ENCODE assay signal across 17 mouse cellular contexts in the genomic region with DNA sequence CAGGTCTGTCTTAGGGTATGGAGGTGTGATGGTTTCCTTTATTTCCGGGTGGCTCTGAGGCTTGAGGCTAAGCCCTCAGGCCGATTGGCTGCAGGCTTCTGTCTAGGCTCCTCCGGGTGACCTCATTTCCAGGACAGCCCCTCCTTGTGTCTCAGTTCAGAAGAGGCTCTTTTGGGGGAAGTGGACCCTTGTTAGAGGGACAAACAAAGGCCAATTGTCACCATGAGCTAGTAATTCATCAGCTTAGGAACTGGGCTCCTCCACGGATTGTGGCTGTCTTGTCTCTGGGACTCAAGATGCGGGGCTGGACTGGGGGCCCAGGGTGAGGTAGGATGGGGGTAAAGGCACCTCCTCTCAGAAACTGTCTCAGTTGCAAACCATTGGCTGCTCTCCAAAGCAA. TPM values are rescaled to one million over a fixed set of nuclear protein-coding genes. Genes with fewer than 3 reads are reported as not detected.
A peak's percentile ranks its signal among the peaks of the same experiment; 100 is the strongest.
DNase-seq lines count a peak whose midpoint lies in the region; ATAC-seq lines count a peak whose summit lies in the region.
"Had no signal": no experiment of that assay in that cellular context is flagged by ENCODE, and none has a peak within 500 bp of the region (broad histone marks: within the 10 kb centered on the region; RNA-seq: fewer than 3 reads in every experiment).

No protein-coding gene starts in this region.

- H3K4me3 ChIP-seq in forebrain, embryonic 10.5 days: no peak overlapping the region
- no peak overlapping the region for H3K4me3 ChIP-seq in forebrain, embryonic 15.5 days
- H3K4me3 ChIP-seq in intestine, embryonic 16.5 days (ENCODE audit: low read length): no peak overlapping the region
- no peak overlapping the region for H3K4me3 ChIP-seq in intestine, embryonic 15.5 days (replicated peaks)
- H3K4me3 ChIP-seq in neural tube, embryonic 13.5 days: no peak overlapping the region
- H3K4me3 ChIP-seq in neural tube, embryonic 15.5 days (replicated peaks): no peak overlapping the region
- H3K4me3 ChIP-seq: liver, embryonic 15.5 days had no signal

- WGBS in forebrain, embryonic 10.5 days: 32% methylated on average over 5 of the region's 5 CpGs
- WGBS in forebrain, embryonic 15.5 days: 16% methylated on average over 5 of the region's 5 CpGs
- 39% methylated on average over 5 of the region's 5 CpGs for WGBS in intestine, embryonic 16.5 days
- WGBS in intestine, embryonic 15.5 days: 43% methylated on average over 5 of the region's 5 CpGs
- 17% methylated on average over 5 of the region's 5 CpGs for WGBS in neural tube, embryonic 13.5 days
- WGBS in neural tube, embryonic 15.5 days: 24% methylated on average over 5 of the region's 5 CpGs

- ATAC-seq in forebrain, embryonic 15.5 days (replicated peaks): no peak
- ATAC-seq in intestine, embryonic 16.5 days: no peak
- ATAC-seq in intestine, embryonic 15.5 days: no peak
- ATAC-seq in neural tube, embryonic 13.5 days (ENCODE audit: low read depth): peak; percentile 5; the same call in 1 of the 2 replicates
- no peak for ATAC-seq in neural tube, embryonic 15.5 days (ENCODE audit: low FRiP score)
- ATAC-seq: forebrain, postnatal 0 days had no signal

- no peak overlapping the region for H3K9ac ChIP-seq in forebrain, embryonic 15.5 days (replicated peaks)
- H3K9ac ChIP-seq in intestine, embryonic 16.5 days (ENCODE audit: low read depth, low read length): no peak overlapping the region
- H3K9ac ChIP-seq in intestine, embryonic 15.5 days: no peak overlapping the region
- no peak overlapping the region for H3K9ac ChIP-seq in neural tube, embryonic 13.5 days
- H3K9ac ChIP-seq in neural tube, embryonic 15.5 days (replicated peaks): no peak overlapping the region
- H3K9ac ChIP-seq: forebrain, postnatal 0 days; liver, embryonic 15.5 days had no signal

- no peak for DNase-seq in forebrain, embryonic 10.5 days (ENCODE audit: extremely low spot score, low spot score)
- DNase-seq in right cerebral cortex, postnatal 25 days: no peak
- DNase-seq in spleen, postnatal 10 days (ENCODE audit: low spot score in 2 of 2): no peak
- DNase-seq: adrenal gland, postnatal 14 days; cerebellum, adult 11 months; cerebellum, postnatal 14 days; forebrain, postnatal 0 days; heart, postnatal 10 days; lung, postnatal 36 days; thymus, adult 2 months had no signal

- peaks cover 37% of the 10 kb centered on the region for H3K4me1 ChIP-seq in forebrain, embryonic 10.5 days
- peaks cover 14% of the 10 kb centered on the region for H3K4me1 ChIP-seq in forebrain, embryonic 15.5 days
- peaks cover 47% of the 10 kb centered on the region for H3K4me1 ChIP-seq in intestine, embryonic 16.5 days (ENCODE audit: control insufficient read depth, insufficient read depth, low read length)
- peaks cover 48% of the 10 kb centered on the region for H3K4me1 ChIP-seq in intestine, embryonic 15.5 days (replicated peaks)
- H3K4me1 ChIP-seq in neural tube, embryonic 13.5 days (replicated peaks): peaks cover 42% of the 10 kb centered on the region
- H3K4me1 ChIP-seq in neural tube, embryonic 15.5 days: peaks cover 33% of the 10 kb centered on the region

- peaks cover 96% of the 10 kb centered on the region for H3K27me3 ChIP-seq in forebrain, embryonic 10.5 days (ENCODE audit: poor library complexity, severe bottlenecking)
- H3K27me3 ChIP-seq in forebrain, embryonic 15.5 days: no peaks in the 10 kb centered on the region
- H3K27me3 ChIP-seq in intestine, embryonic 16.5 days (replicated peaks; ENCODE audit: control insufficient read depth, insufficient read depth, low read length): no peaks in the 10 kb centered on the region
- no peaks in the 10 kb centered on the region for H3K27me3 ChIP-seq in intestine, embryonic 15.5 days (replicated peaks)
- H3K27me3 ChIP-seq in neural tube, embryonic 13.5 days: peaks cover 7% of the 10 kb centered on the region; the same call in 1 of the 2 replicates
- no peaks in the 10 kb centered on the region for H3K27me3 ChIP-seq in neural tube, embryonic 15.5 days (replicated peaks)
- H3K27me3 ChIP-seq: liver, embryonic 15.5 days had no signal

- H3K9me3 ChIP-seq in forebrain, embryonic 10.5 days: no peaks in the 10 kb centered on the region
- no peaks in the 10 kb centered on the region for H3K9me3 ChIP-seq in forebrain, embryonic 15.5 days
- no peaks in the 10 kb centered on the region for H3K9me3 ChIP-seq in intestine, embryonic 16.5 days (ENCODE audit: control insufficient read depth, low read length)
- no peaks in the 10 kb centered on the region for H3K9me3 ChIP-seq in intestine, embryonic 15.5 days
- no peaks in the 10 kb centered on the region for H3K9me3 ChIP-seq in neural tube, embryonic 13.5 days
- H3K9me3 ChIP-seq in neural tube, embryonic 15.5 days (replicated peaks): no peaks in the 10 kb centered on the region
- H3K9me3 ChIP-seq: G1E; liver, embryonic 15.5 days had no signal

- H3K27ac ChIP-seq in forebrain, embryonic 10.5 days: 0 out of 2 replicates have a peak overlapping the region, but pooled peaks have one; percentile 48
- H3K27ac ChIP-seq in forebrain, embryonic 15.5 days (replicated peaks): no peak overlapping the region
- H3K27ac ChIP-seq in intestine, embryonic 16.5 days (ENCODE audit: low read length): peak overlapping the region; percentile 6; the same call in 1 of the 2 replicates
- H3K27ac ChIP-seq in intestine, embryonic 15.5 days: no peak overlapping the region
- peak overlapping the region; percentile 78; the same call in 1 of the 2 replicates for H3K27ac ChIP-seq in neural tube, embryonic 13.5 days (replicated peaks)
- no peak overlapping the region; the same call in 1 of the 2 replicates for H3K27ac ChIP-seq in neural tube, embryonic 15.5 days (replicated peaks)

- no peaks in the 10 kb centered on the region for H3K36me3 ChIP-seq in forebrain, embryonic 10.5 days (replicated peaks)
- no peaks in the 10 kb centered on the region for H3K36me3 ChIP-seq in forebrain, embryonic 15.5 days
- H3K36me3 ChIP-seq in intestine, embryonic 16.5 days (ENCODE audit: control insufficient read depth, insufficient read depth, low read length): no peaks in the 10 kb centered on the region
- no peaks in the 10 kb centered on the region for H3K36me3 ChIP-seq in intestine, embryonic 15.5 days
- no peaks in the 10 kb centered on the region for H3K36me3 ChIP-seq in neural tube, embryonic 13.5 days
- H3K36me3 ChIP-seq in neural tube, embryonic 15.5 days: no peaks in the 10 kb centered on the region
- H3K36me3 ChIP-seq: G1E; liver, embryonic 15.5 days had no signal

- no peak overlapping the region for H3K4me2 ChIP-seq in forebrain, embryonic 15.5 days (replicated peaks)
- H3K4me2 ChIP-seq in intestine, embryonic 16.5 days (ENCODE audit: low read depth, low read length): no peak overlapping the region
- H3K4me2 ChIP-seq in intestine, embryonic 15.5 days (replicated peaks): no peak overlapping the region
- no peak overlapping the region for H3K4me2 ChIP-seq in neural tube, embryonic 13.5 days
- no peak overlapping the region for H3K4me2 ChIP-seq in neural tube, embryonic 15.5 days
- H3K4me2 ChIP-seq: liver, embryonic 15.5 days had no signal

RNA-seq across cellular contexts. Expression of a gene that starts 5.5 kb away (rescaled TPM):
- polyA plus RNA-seq in forebrain, embryonic 10.5 days (2016; fragmentation: Nextera tagmentation; extraction: Ambion mirVana): 7.7 and 7.8 TPM in 2 replicates
- polyA plus RNA-seq in forebrain, embryonic 15.5 days (2015; fragmentation: Nextera tagmentation; extraction: Ambion mirVana): 3.2 TPM in 2 replicates
- 9.9 and 11.4 TPM in 2 replicates for polyA plus RNA-seq in intestine, embryonic 16.5 days (2015; fragmentation: Nextera tagmentation; extraction: Ambion mirVana)
- 11.7 and 12.5 TPM in 2 replicates for polyA plus RNA-seq in intestine, embryonic 15.5 days (2015; fragmentation: Nextera tagmentation; extraction: Ambion mirVana)
- polyA plus RNA-seq in neural tube, embryonic 13.5 days (2015; fragmentation: Nextera tagmentation; extraction: Ambion mirVana): 3.2 and 4.7 TPM in 2 replicates
- polyA plus RNA-seq in neural tube, embryonic 15.5 days (2015; fragmentation: Nextera tagmentation; extraction: Ambion mirVana): 3.6 and 5.1 TPM in 2 replicates
- polyA plus RNA-seq: G1E had no signal

Comparison
In these comparisons a context has a peak if more than half of its experiments do, and no peak if none do; other contexts are left out.
1. H3K27ac ChIP-seq: peak in forebrain, embryonic 10.5 days (single experiment), intestine, embryonic 16.5 days (single experiment) and neural tube, embryonic 13.5 days (single experiment); none in forebrain, embryonic 15.5 days (single experiment), intestine, embryonic 15.5 days (single experiment) and neural tube, embryonic 15.5 days (single experiment).